Mouse (Mus musculus) cerebellum, adult 8-10 months (tissue): ENCODE measurements around the gene Hist1h2bg.

Experiments
- DNase-seq: peaks from one replicate; pipeline ENCODE4 v3.0.0; 2022

The Hist1h2bg gene

GRCm38 (mm10) chr13:23571022-23571503, at the start of gene Hist1h2bg, which contains the start of gene Hist1h2ae:
Hist1h2bg (plus strand) TSS chr13:23571396.
Hist1h2ae (minus strand) TSS chr13:23571220.
- DNase-seq = peak; percentile 51

- peak; percentile 75 for DNase-seq
Measured at GRCm38 (mm10) chr13:23521703-23522102, 49.5 kb upstream of the Hist1h2bg start.

GRCm38 (mm10) chr13:23523976-23524375, 47.2 kb upstream of the Hist1h2bg start:
- DNase-seq = no peak

DNA sequence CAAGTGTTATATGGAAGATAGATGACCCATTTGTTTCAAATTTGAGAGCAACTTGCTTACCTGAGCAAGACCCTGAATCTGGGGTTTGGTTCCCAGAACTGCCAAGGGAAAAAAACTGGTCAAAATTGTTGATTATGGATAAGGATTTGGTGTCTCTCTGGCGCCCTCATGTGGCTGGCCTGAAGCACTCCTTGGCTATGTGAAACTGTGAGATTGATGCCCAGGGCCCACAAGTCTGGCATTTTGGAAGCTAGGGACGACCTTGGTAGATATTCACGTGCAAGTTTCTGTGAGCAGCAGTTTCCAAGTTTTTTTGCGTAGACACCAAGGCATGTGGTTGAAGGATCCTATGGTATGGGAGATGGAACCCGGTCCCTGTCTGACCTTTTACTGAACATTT, 46.5 kb upstream of the Hist1h2bg start:
- peak; percentile 66 for DNase-seq

DNA sequence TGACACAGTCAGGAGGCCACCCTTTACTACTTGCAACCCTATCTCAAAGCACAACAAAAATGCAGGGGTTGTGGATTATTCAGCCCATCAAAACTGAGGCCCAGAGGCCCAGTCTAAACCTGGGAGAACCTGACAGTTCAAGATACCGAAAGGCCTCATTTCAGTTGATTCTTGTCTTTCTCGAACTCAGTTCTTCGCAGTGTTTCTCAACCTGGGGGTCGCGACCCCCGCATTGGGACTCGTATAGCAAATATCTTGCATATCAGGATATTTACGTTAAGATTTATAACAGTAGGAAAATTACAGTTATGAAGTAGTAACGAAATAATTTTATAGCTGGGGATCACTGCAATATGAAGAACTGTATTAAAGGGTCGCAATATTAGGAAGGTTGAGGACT, 45.3 kb upstream of the Hist1h2bg start:
- no peak for DNase-seq

DNA sequence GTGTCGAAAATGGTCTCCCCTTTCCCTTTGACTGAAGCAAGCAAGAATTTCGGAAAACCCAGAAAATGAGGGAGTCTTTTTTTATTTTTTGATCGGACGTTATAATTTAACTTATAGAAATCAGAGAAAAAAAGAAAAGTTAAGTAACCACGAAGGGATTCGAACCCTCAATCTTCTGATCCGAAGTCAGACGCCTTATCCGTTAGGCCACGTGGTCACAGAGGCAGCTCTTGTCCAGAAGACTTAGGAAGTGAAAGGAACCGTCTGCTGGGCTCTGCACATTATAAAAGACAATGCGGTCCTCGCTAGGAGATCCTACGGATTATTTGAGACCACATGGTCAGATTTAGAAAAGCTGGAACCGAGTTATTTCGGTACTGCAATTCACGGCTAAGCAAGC, 44.9 kb upstream of the Hist1h2bg start:
- peak; percentile 91 for DNase-seq

GRCm38 (mm10) chr13:23529005-23529404, 42.2 kb upstream of the Hist1h2bg start:
- DNase-seq = no peak

DNA sequence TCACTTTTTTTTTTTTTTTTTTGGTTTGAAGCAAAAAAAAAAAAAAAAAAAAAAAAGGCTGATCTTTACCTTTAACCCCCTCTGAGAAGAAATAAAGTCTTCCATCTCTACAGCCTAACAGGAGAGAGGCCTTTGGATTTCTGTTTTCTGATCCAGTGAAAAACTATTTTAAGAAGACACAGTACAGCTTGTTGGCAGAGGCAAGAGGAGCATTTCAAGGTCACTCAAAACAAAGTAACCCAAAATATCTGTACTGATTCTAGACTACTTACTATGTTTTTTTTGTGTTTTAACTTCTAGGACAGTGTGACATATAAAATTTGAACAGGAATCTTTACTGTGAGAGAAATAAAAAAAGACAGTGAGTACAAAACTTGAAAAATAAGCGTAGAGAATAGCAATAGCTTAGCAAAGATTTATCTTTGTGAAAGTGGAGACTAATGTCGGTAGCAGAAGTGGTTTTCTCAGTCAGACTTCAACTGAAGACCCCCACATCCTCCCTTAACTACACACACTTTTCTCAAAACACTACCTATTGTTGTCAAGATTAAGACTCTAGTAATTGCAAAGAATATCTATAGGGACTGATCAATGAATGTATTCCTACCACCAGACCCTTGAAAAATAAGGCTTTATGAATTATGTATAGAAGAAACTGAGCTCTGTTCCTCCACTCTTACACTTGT, 41.6 kb upstream of the Hist1h2bg start:
- no peak for DNase-seq

DNA sequence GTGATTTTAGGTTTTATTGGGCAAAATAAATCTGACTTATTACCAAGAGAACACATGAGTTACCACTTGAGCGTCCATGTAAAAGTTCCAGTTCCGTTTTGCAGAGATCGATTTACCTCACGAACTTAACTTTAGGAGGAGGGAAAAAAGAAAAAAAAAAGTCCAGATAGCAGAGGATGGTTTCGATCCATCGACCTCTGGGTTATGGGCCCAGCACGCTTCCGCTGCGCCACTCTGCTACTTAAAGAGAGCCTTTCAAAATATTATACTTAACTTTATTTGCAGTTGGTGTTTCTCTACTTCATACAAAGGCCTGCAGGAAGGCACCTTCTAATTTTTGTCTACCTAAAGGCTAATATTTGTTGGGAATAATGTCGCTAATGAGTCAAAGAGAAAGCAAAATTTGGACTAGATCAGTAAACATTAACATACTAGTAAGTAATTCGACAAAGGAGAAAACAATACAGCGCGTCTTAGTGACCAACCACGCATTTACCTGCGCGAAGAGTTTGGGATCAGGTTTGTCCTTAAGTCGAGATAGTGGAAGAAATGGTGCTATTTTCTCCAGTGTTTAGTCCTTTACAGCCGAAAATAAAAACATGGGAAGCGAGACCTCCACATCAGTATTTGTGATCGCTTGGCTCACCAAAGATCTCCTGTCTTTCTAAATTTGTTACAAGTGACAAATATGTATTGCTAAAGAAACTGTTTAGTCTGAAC, 40.9 kb upstream of the Hist1h2bg start:
- peak; percentile 72 for DNase-seq

GRCm38 (mm10) chr13:23530901-23531875, 40.0 kb upstream of the Hist1h2bg start, which contains the start of gene Hist1h4h:
Hist1h4h (plus strand) TSS chr13:23531050.
- peak; percentile 97 for DNase-seq

DNA sequence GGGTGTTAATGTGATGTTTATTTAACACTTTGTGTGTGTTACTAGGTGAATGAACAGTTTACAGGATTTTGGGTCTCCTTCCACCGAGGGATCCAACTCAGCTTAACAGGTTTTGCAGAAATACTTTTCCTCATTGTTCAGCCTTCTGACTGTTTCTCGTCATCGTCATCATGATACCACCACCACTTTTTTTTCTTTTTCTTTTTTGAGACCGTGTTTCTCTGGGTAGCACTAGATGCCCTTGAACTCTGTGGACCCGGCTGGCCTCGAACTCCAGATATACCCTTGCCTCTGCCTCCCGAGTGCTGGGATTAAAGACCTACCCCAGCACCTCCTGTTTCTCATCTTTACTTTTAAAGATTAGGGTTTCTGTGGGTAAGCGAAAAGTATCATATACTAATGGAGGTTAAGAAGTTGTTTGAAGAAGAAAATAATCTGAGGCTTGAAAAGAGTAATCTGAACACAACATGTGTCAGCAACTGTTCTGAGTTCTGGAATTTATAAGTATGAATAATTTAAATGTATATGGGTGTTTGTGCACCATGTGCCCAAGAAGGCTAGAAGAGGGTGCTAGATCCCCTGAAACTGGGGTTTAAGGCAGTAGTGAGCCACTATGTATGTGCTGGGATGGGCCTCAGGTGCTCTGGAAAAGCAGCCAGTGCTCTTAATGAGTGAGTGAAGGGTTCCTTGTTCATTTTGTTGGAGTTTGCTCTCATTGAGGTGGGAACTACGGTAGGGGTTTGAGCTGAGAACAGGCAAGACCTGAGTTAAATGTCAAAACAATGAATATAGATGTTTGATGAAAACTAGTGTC, 38.7 kb upstream of the Hist1h2bg start:
- DNase-seq = no peak

GRCm38 (mm10) chr13:23533560-23534367, 37.4 kb upstream of the Hist1h2bg start, which contains the start of gene Hist1h2af:
Hist1h2af (plus strand) TSS chr13:23533906.
- DNase-seq = peak; percentile 61

- no peak for DNase-seq
Measured at GRCm38 (mm10) chr13:23534368-23535131, 36.6 kb upstream of the Hist1h2bg start.

GRCm38 (mm10) chr13:23535137-23536075, 35.8 kb upstream of the Hist1h2bg start, which contains the start of gene Hist1h3g:
Hist1h3g (plus strand) TSS chr13:23535422.
- peak; percentile 78 for DNase-seq

DNA sequence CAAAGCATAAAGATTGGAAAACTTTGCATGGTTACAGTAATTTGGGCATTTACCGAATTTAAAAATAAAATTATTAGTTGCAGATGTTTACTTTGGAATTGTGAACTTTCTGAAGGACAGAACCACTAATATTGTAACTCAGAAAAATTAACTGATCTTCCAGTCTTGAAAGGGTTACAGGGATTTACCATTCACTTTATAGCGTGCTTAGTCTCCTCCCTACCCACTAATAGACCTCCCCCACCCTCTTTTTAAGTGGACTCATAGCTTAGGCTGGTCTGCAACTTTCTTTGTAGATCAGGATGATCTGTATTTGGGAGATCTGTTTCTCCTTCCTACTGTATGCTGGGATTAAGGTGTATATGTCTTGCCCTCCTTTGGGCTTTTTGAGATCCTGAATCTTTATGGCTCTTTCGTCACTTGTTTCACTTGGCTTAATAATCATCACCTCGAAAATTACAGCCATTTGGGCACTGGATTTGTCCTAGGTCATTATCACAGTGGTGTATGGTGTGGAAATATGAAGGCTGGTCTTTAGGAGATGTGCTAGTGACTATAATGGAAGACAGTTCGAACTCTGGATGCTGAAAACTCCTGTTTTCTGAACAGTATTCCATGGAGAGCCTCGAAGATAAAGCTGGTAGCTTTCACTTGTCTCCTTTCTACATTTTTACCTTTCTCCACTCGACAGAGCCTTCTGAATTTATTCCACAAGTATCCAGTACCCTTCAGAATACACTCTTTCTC, 34.9 kb upstream of the Hist1h2bg start:
- DNase-seq = no peak

DNA sequence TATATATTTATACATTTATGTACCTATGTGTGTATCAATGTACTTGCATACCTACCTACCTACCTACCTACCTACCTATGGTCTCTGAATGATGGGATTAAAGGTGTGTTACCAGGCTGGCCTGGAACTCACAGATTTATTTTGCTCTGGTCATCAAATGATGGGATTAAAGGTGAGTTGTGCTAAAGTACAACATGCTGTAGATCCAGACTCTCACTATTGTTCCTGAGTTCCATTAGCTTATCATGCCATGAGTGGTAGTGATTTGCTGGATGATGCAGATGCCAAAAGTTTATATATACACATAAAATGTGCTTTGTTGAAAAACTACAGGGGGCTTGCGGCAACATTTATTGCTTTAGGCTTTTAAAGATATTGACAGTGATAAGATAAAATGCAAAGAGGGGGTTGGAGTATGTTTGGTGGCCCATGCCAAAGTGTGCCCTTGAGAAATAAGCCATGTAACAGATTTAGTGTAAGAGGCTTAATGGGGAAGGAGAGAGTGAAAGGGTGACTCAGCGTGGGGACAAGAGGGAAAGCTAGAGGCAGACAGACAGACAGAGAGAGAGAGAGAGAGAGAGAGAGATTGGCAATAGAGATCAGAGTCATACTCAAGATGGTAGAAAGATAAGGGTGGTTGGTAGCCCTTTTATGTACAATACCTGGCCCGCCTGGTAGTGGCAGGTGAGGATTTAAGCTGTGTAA, 34.0 kb upstream of the Hist1h2bg start:
- DNase-seq = no peak

DNA sequence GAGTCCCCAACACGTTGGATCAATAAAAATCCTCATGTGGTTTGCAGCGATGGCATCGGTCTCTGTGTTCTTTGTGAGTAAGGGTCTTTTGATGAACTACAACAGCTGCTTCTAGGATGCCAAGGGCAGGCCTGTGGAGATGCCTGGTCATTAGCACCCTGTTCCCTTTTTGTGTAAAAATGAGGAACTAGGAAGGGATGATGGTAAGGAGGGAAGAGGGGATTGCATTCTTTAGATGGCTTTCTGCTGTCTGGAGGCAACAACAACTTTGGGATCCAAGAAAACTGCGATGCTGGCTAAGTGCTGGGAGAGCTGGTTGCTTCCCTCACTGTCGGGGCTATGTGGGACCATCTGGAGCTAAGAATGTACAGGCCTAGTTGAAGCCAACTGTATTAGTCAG, 32.9 kb upstream of the Hist1h2bg start:
- no peak for DNase-seq
